Mouse (Mus musculus) lung, adult 2 months (tissue): ENCODE data around the gene Hs3st4.

Source experiments
- CTCF ChIP-seq: fragments of 200-500 bp; IDR thresholded peaks from 2 replicates; pipeline ENCODE4 v1.5.1; 2011; ENCODE audit warnings: mild to moderate bottlenecking, low read length, control low read depth; ENCODE audit not compliant: insufficient read depth
- POLR2A ChIP-seq: fragments of 200-500 bp; IDR thresholded peaks from 2 replicates; pipeline ENCODE4 v1.6.1; 2011; ENCODE audit warnings: low read depth, mild to moderate bottlenecking, control low read depth, low read length, borderline replicate concordance; ENCODE audit errors: extremely low read depth

DNA sequence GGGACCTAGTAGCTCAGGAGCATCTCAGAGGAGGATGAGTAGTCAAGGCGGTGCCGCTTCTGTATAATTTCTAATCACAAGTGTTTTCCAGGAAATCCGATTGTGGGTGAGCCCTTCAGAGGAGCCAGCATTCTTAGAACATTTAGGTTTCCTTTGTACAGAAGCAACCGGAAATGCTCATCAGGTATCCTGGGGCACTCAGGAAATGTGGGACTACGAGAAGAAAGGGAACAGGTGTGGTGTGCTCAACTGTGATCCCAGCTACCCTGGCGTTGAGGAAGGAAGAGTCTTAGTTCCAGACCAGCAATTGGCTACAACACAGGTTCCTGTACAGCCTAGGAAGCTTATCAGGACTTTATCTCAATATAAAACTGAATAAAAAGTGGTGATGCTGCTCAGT, 307.2 kb downstream of the Hs3st4 start:
- TF ChIP-seq CTCF (no peak), POLR2A (no peak)
